Mouse (Mus musculus): ENCODE measurements around the gene Osbpl11. TPM values are rescaled to one million over a fixed set of nuclear protein-coding genes. Genes with fewer than 3 reads are reported as not detected.
"Not testable (repeated sequence)": the region's sequence is repeated elsewhere in the genome, so short reads cannot be mapped to it uniquely, and the experiment has no call there.

Gene Osbpl11
- polyA plus RNA-seq, 1 experiment from 2014 or later = 11.7 TPM

DNA sequence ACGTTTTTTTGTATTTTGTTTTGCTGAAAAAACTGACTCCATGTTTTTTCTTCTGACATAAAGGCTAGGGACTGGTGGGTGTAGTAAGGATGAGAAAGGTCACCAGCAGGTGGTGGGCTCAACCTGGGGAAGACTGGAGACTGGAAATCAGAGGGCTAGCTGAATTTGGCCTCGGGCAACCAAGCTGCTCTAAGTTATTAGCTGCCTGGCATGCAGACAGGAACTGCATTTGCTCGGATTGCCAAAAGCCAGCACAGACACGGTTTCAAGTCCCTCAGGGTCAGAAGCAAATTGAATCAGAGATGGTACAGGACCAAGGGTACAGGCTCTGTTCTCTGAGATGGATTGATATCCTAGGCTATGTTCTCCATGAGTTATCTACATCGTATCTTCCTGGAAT is 11.7 kb upstream of the Osbpl11 start:
- Histone ChIP-seq H3K27me3 (replicated peaks; ENCODE audit: control insufficient read depth, insufficient read depth, low read length) (no peaks in the 10 kb centered on the region), H3K36me3 (ENCODE audit: control insufficient read depth, insufficient read depth, low read length) (no peaks in the 10 kb centered on the region), H3K4me1 (ENCODE audit: control insufficient read depth, insufficient read depth, low read depth, low read length) (no peaks in the 10 kb centered on the region), H3K9me3 (ENCODE audit: control insufficient read depth, low read length) (no peaks in the 10 kb centered on the region), H3K9ac (ENCODE audit: low read depth, low read length) (no peak overlapping the region), H3K4me3 (ENCODE audit: low read length) (no peak overlapping the region), H3K4me2 (ENCODE audit: low read length) (no peak overlapping the region), H3K27ac (ENCODE audit: low read depth, low read length) (no peak overlapping the region)
- ATAC-seq = no peak
- 72% methylated on average over 5 of the region's 5 CpGs for WGBS

DNA sequence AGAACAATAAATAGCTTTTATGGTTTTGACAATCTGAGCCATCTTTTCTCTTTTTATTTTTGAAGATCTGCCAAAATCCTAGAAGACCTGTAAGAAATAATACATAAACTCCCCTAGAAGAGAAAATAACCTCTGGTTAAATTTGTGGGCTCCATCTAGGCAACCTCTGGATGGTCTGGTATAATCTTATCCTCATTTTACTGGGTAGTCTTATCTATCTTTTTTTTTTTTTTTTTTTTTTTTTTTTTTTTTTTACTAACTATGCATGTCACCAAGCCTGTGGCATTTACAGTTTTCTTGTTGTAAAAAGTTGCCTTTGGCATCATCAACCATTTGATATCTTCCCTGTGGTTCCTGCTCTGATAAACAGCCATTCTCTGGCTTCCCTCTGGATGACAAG is 10.2 kb upstream of the Osbpl11 start:
- Histone ChIP-seq H3K27ac (ENCODE audit: low read depth, low read length) (no peak overlapping the region), H3K4me3 (ENCODE audit: low read length) (no peak overlapping the region), H3K4me2 (ENCODE audit: low read length) (no peak overlapping the region), H3K9ac (ENCODE audit: low read depth, low read length) (no peak overlapping the region), H3K27me3 (replicated peaks; ENCODE audit: control insufficient read depth, insufficient read depth, low read length) (no peaks in the 10 kb centered on the region), H3K36me3 (ENCODE audit: control insufficient read depth, insufficient read depth, low read length) (no peaks in the 10 kb centered on the region), H3K9me3 (ENCODE audit: control insufficient read depth, low read length) (no peaks in the 10 kb centered on the region), H3K4me1 (ENCODE audit: control insufficient read depth, insufficient read depth, low read depth, low read length) (no peaks in the 10 kb centered on the region)
- no peak for ATAC-seq

DNA sequence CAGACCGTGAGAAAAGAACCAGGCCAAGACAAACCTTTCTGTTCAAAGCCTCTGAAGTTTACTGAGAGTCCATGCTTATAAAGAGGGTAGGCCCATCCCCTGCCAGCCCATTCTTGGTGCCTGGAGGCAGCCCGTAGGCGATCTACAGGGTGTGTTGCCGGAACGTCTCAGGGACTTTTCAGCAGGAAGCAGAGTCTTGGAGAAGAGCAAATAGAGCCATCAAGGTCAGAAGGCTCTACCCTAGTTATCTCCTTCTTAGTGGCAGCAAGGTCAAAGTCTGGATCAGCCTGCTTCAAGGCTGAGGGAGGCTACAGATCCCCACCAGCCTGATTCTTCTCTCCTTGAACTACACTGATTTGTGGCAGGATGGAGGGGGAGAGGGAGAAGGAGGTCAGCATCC is 8.0 kb upstream of the Osbpl11 start:
- H3K4me2 ChIP-seq (ENCODE audit: low read length); H3K9me3 ChIP-seq (ENCODE audit: control insufficient read depth, low read length); H3K4me3 ChIP-seq (ENCODE audit: low read length); H3K27ac ChIP-seq (ENCODE audit: low read depth, low read length); H3K4me1 ChIP-seq (ENCODE audit: control insufficient read depth, insufficient read depth, low read depth, low read length); H3K27me3 ChIP-seq (replicated peaks; ENCODE audit: control insufficient read depth, insufficient read depth, low read length); H3K9ac ChIP-seq (ENCODE audit: low read depth, low read length); H3K36me3 ChIP-seq (ENCODE audit: control insufficient read depth, insufficient read depth, low read length); ATAC-seq: not testable (repeated sequence)
- WGBS = 93% methylated on average over 5 of the region's 5 CpGs

DNA sequence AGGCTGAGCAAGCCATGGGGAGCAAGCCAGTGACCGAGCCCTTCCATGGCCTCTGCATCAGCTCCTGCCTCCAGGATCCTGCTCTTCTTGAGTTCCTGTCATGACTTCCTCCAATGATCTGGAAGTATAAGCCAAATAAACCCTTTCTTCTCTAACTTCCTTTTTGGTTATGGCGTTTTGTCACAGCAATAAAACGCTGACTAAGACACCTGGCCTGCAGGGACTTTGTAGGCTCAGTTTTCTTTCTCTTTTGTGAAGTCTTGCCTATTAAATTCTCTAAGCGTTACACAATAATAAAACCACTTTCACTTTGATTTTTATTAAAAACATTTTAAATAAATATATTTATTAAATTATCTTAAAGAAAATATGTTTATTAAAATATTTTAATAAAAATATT is 7.1 kb upstream of the Osbpl11 start:
- Histone ChIP-seq H3K27ac (ENCODE audit: low read depth, low read length) (no peak overlapping the region), H3K9me3 (ENCODE audit: control insufficient read depth, low read length) (no peaks in the 10 kb centered on the region), H3K36me3 (ENCODE audit: control insufficient read depth, insufficient read depth, low read length) (no peaks in the 10 kb centered on the region), H3K9ac (ENCODE audit: low read depth, low read length) (no peak overlapping the region), H3K4me1 (ENCODE audit: control insufficient read depth, insufficient read depth, low read depth, low read length) (no peaks in the 10 kb centered on the region), H3K4me3 (ENCODE audit: low read length) (no peak overlapping the region), H3K27me3 (replicated peaks; ENCODE audit: control insufficient read depth, insufficient read depth, low read length) (no peaks in the 10 kb centered on the region), H3K4me2 (ENCODE audit: low read length) (no peak overlapping the region)
- 91% methylated on average over 4 of the region's 4 CpGs for WGBS
- ATAC-seq = no peak

DNA sequence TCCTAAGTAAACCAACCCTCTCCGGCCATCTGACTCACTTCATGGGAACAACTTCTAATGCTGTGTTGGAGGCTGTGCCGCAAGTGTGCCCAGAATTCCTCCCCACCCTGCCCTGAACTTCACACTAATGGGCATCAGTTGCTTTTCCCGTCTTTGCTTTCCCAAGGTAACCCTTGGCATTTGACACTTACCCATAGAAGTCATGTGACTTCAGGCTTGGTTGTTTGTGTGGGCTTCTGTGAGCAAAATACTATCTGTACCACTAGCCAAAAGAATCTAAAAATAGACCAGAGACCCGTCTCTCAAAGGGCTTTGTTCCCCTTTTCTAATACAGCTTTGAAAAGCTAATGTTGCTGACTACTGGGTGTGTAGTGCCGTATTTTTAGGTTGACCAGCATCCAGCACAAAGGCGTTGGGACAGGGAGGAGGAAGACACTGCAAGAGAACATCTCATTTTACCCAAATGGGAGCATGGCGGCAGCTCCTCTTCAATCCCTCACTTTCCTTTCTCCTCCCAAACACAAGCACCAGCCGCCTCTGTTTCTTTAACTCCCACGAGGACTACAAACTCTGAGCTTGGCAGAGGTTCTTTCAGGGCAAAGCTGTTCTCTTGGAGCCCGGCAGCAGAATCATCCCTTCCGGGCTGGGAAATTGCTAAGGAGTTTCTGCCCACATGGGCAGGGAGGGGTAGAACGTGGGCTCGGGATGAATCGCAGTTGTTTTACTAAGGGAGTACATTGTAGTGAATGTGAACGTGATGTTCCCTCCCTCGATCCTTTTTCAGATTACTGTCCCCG is 6.4 kb upstream of the Osbpl11 start:
- no peak overlapping the region for H3K4me3 ChIP-seq (ENCODE audit: low read length)
- H3K4me1 ChIP-seq (ENCODE audit: control insufficient read depth, insufficient read depth, low read depth, low read length) = no peaks in the 10 kb centered on the region
- no peaks in the 10 kb centered on the region for H3K27me3 ChIP-seq (replicated peaks; ENCODE audit: control insufficient read depth, insufficient read depth, low read length)
- no peaks in the 10 kb centered on the region for H3K9me3 ChIP-seq (ENCODE audit: control insufficient read depth, low read length)
- no peak for ATAC-seq
- no peak overlapping the region for H3K27ac ChIP-seq (ENCODE audit: low read depth, low read length)
- no peaks in the 10 kb centered on the region for H3K36me3 ChIP-seq (ENCODE audit: control insufficient read depth, insufficient read depth, low read length)
- no peak overlapping the region for H3K9ac ChIP-seq (ENCODE audit: low read depth, low read length)
- WGBS = 56% methylated on average over 17 of the region's 17 CpGs
- peak overlapping the region; percentile 18; the same call in 1 of the 2 replicates for H3K4me2 ChIP-seq (ENCODE audit: low read length)

DNA sequence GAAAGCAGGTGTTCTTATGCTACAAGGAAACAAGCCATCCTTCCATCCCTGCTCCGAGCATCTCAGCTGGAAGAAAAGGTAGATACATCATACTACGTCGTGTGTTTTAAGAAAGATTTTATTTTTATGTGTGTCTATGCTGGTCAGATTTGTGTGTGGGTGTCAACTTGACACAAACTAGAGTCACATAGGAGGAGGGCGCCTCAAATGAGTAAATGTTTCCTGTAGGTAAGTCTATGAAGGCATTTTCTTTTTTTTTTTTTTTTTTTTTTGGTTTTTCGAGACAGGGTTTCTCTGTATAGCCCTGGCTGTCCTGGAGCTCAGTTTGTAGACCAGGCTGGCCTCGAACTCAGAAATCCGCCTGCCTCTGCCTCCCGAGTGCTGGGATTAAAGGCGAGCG is 5.6 kb upstream of the Osbpl11 start:
- not testable (repeated sequence) for H3K4me2 ChIP-seq (ENCODE audit: low read length); H3K27ac ChIP-seq (ENCODE audit: low read depth, low read length)
- 94% methylated on average over 9 of the region's 10 CpGs for WGBS

DNA sequence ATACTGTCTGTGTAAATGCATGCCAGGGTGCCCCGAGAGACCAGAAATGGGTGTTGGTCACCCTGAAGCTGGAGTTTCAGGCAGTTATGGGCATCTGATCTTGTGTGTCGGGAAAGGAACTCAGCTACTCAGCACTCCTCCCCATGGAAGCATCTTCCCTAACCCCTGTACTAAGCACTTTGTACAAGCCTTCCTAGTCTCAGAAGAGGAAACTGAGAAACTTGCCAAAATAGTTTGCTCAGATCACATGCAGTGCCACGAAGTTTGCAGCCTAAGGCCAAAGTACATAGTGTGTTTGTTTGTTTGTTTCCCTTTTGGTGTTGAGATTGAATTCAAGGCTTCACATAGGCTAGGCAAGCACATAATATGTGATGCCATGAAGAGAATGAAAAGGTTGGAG is 5.0 kb upstream of the Osbpl11 start:
- Histone ChIP-seq H3K27me3 (replicated peaks; ENCODE audit: control insufficient read depth, insufficient read depth, low read length) (no peaks in the 10 kb centered on the region), H3K27ac (ENCODE audit: low read depth, low read length) (no peak overlapping the region), H3K36me3 (ENCODE audit: control insufficient read depth, insufficient read depth, low read length) (no peaks in the 10 kb centered on the region), H3K4me2 (ENCODE audit: low read length) (no peak overlapping the region), H3K4me3 (ENCODE audit: low read length) (no peak overlapping the region), H3K9me3 (ENCODE audit: control insufficient read depth, low read length) (no peaks in the 10 kb centered on the region), H3K4me1 (ENCODE audit: control insufficient read depth, insufficient read depth, low read depth, low read length) (no peaks in the 10 kb centered on the region), H3K9ac (ENCODE audit: low read depth, low read length) (no peak overlapping the region)
- no peak for ATAC-seq
- 83% methylated on average over 3 of the region's 3 CpGs for WGBS

More for the DNA sequence above, 5.6 kb upstream of the Osbpl11 start:
- ATAC-seq; H3K36me3 ChIP-seq (ENCODE audit: control insufficient read depth, insufficient read depth, low read length); H3K9me3 ChIP-seq (ENCODE audit: control insufficient read depth, low read length); H3K27me3 ChIP-seq (replicated peaks; ENCODE audit: control insufficient read depth, insufficient read depth, low read length); H3K4me1 ChIP-seq (ENCODE audit: control insufficient read depth, insufficient read depth, low read depth, low read length); H3K9ac ChIP-seq (ENCODE audit: low read depth, low read length); H3K4me3 ChIP-seq (ENCODE audit: low read length): not testable (repeated sequence)

DNA sequence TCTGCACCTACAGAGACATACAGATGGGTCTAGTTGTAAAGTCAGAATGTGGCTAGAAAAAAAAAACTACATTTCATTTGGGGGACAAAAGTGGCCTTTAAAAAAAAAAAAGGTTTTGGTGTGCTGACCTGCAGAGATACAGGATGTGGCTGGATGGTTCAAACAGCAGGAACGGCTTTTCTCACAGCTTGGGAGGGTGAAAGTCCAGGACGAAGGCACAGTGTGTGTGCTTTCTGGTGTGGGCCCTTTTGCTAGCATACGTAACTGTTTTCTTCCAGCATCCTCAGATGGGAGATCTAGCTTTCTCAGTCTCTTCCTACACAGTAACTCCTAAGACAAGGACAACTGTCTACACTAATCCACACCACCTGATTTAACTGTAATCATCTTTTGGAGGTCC is 4.1 kb upstream of the Osbpl11 start:
- no peaks in the 10 kb centered on the region for H3K27me3 ChIP-seq (replicated peaks; ENCODE audit: control insufficient read depth, insufficient read depth, low read length)
- no peak overlapping the region for H3K9ac ChIP-seq (ENCODE audit: low read depth, low read length)
- no peak overlapping the region for H3K4me3 ChIP-seq (ENCODE audit: low read length)
- no peak for ATAC-seq
- peaks cover under 1% of the 10 kb centered on the region for H3K4me1 ChIP-seq (ENCODE audit: control insufficient read depth, insufficient read depth, low read depth, low read length)
- 73% methylated on average over 3 of the region's 3 CpGs for WGBS
- H3K9me3 ChIP-seq (ENCODE audit: control insufficient read depth, low read length) = no peaks in the 10 kb centered on the region
- no peak overlapping the region for H3K4me2 ChIP-seq (ENCODE audit: low read length)
- no peak overlapping the region for H3K27ac ChIP-seq (ENCODE audit: low read depth, low read length)
- H3K36me3 ChIP-seq (ENCODE audit: control insufficient read depth, insufficient read depth, low read length) = no peaks in the 10 kb centered on the region

DNA sequence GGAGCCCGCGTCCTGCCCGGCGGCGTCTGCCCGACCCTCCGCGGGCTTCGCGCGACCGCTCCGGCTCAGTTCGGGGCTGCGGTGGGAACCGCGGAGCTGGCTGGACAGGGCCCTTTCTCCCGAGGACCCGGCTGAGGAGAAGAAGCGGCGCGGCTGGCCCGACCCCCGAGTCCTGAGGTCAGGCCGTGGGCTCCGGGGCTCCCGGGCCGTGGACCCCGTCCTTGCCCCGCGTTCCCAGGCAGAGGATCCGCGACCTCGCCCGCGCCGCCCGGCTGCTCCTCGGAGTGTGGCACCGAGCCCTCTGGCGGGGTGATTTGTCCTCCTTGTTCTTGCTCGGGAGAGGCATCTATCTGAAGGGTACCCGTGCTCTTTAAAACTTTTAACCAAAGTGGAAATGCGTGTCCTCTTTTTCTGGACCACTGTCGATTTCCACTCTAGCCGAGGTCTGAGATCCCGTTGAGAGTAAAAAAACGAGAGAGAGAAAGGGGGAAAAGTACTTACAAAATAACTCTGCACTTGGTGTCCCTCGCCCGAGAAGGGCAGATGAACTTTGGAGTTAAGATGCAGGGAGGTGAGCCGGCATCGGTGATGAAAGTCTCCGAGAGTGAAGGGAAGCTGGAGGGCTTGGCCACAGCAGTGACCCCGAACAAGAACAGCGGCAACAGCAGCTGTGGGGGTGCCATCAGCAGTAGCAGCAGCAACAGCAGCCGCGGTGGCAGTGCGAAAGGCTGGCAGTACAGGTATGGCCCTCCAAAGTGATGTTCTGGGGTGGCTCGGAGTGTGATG is 583 bp downstream of the Osbpl11 start:
- H3K27ac ChIP-seq (ENCODE audit: low read depth, low read length) = peak overlapping the region; percentile 94
- peak overlapping the region; percentile 92 for H3K9ac ChIP-seq (ENCODE audit: low read depth, low read length)
- H3K27me3 ChIP-seq (replicated peaks; ENCODE audit: control insufficient read depth, insufficient read depth, low read length) = no peaks in the 10 kb centered on the region
- ATAC-seq = peak; percentile 73
- H3K4me3 ChIP-seq (ENCODE audit: low read length) = peak overlapping the region; percentile 63
- H3K4me1 ChIP-seq (ENCODE audit: control insufficient read depth, insufficient read depth, low read depth, low read length) = peaks cover 24% of the 10 kb centered on the region
- H3K36me3 ChIP-seq (ENCODE audit: control insufficient read depth, insufficient read depth, low read length) = no peaks in the 10 kb centered on the region
- peak overlapping the region; percentile 99 for H3K4me2 ChIP-seq (ENCODE audit: low read length)
- under 1% methylated on average over 59 of the region's 59 CpGs for WGBS
- no peaks in the 10 kb centered on the region for H3K9me3 ChIP-seq (ENCODE audit: control insufficient read depth, low read length)

Measured in hindbrain, embryonic 16.5 days (tissue).